Mouse (Mus musculus) lung, postnatal 0 days (tissue): ENCODE measurements around the gene Josd2. TPM values are rescaled to one million over a fixed set of nuclear protein-coding genes. Genes with fewer than 3 reads are reported as not detected.

Experiments
- ATAC-seq: fragments of 200-750 bp; cut with Nextera tagmentation; 2 replicates; pipeline ENCODE4 v1.8.0; 2017; ENCODE audit warnings: moderate library complexity
- DNase-seq: peaks from one replicate; pipeline ENCODE4 v3.0.0-alpha.2; 2016; ENCODE audit warnings: low spot score
- H3K27ac ChIP-seq: fragments of 300-500 bp; sonication (generic); 2 replicates; pipeline ENCODE4 v1.5.1; 2014; ENCODE audit warnings: antibody characterized with exemption, mild to moderate bottlenecking, low read length, mixed read lengths
- H3K27me3 ChIP-seq: fragments of 300-500 bp; sonication (generic); replicated peaks from 2 replicates; pipeline ENCODE4 v1.6.1; 2014; ENCODE audit warnings: low read length, mixed read lengths; ENCODE audit not compliant: insufficient read depth
- H3K36me3 ChIP-seq: fragments of 300-500 bp; sonication (generic); 2 replicates; pipeline ENCODE4 v1.6.1; 2014; ENCODE audit warnings: low read length, mixed read lengths; ENCODE audit not compliant: insufficient read depth
- H3K4me1 ChIP-seq: fragments of 300-500 bp; sonication (generic); 2 replicates; pipeline ENCODE4 v1.6.1; 2014; ENCODE audit warnings: antibody characterized with exemption, low read depth, low read length, mixed read lengths; ENCODE audit not compliant: insufficient read depth
- H3K4me2 ChIP-seq: fragments of 300-500 bp; sonication (generic); replicated peaks from 2 replicates; pipeline ENCODE4 v1.6.1; 2014; ENCODE audit warnings: low read depth, mild to moderate bottlenecking, low read length, moderate library complexity, mixed read lengths
- H3K4me3 ChIP-seq: fragments of 300-500 bp; sonication (generic); 2 replicates; pipeline ENCODE4 v1.5.1; 2014; ENCODE audit warnings: low read depth, low read length
- H3K9ac ChIP-seq: fragments of 300-500 bp; sonication (generic); replicated peaks from 2 replicates; pipeline ENCODE4 v1.6.1; 2014; ENCODE audit warnings: low read depth, mild to moderate bottlenecking
- H3K9me3 ChIP-seq: fragments of 300-500 bp; sonication (generic); 2 replicates; pipeline ENCODE4 v1.6.1; 2016; ENCODE audit warnings: low read length, mixed read lengths
- CTCF ChIP-seq: IDR thresholded peaks from 2 replicates; pipeline ENCODE4 v1.5.1; 2016; ENCODE audit warnings: antibody characterized with exemption, mild to moderate bottlenecking
- EP300 ChIP-seq: IDR thresholded peaks from 2 replicates; pipeline ENCODE4 v1.6.1; 2016; ENCODE audit warnings: antibody characterized with exemption, mild to moderate bottlenecking, control low read depth
- WGBS: fragments of 180-500 bp; shearing (Covaris S2); extraction: QIAGEN DNeasy Blood & Tissue Kit; methylation state at CpG from one replicate; pipeline ENCODE4 v1.1.7; 2014; 5-methylcytosine and 5-hydroxymethylcytosine counted together
- polyA plus RNA-seq: library from polyadenylated mRNA; unstranded; fragments of >200 nt; fragmentation: Nextera tagmentation; extraction: Ambion mirVana; gene quantifications from 2 replicates; pipeline ENCODE4 v1.2.1, GENCODE M21; 2015

The Josd2 gene
- polyA plus RNA-seq, 1 experiment from 2014 or later, result 93.7 TPM

DNA sequence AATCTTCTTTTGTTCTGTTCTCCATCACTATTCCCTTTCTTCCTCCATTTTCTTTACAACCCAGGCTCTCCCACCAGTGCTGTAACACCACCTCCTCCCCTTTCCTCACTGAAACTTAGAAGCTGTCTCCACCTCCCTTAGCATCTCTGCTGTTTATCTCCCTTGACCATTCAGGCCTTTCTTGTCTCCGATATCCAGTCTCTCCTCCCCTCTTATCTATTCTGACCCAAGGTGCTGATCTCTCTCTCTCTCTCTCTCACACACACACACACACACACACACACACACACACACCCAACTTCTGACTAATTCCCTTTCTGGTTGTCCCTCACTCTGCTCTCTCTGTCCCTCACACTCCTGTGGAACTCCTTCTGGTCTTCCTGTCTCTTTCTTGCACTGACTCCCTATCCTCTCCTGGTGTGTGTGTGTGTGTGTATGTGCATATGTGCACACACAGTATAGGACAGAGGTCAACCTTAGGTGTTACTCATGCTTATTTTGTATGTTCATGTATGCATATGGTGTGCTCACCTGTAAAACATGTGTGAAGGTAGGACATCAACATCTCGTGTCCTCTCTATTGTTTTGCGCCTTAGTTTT, 15.2 kb downstream of the Josd2 start:
- TF ChIP-seq CTCF (no peak), EP300 (no peak)
- no peak overlapping the region for H3K27ac ChIP-seq
- no peaks in the 10 kb centered on the region for H3K27me3 ChIP-seq
- H3K36me3 ChIP-seq, result no peaks in the 10 kb centered on the region
- no peak overlapping the region for H3K4me2 ChIP-seq
- no peaks in the 10 kb centered on the region for H3K4me1 ChIP-seq
- no peak overlapping the region for H3K4me3 ChIP-seq
- no peak overlapping the region for H3K9ac ChIP-seq
- DNase-seq (no peak), ATAC-seq (no peak)
- H3K9me3 ChIP-seq, result no peaks in the 10 kb centered on the region
- WGBS, result 55% methylated on average over 3 of the region's 3 CpGs

DNA sequence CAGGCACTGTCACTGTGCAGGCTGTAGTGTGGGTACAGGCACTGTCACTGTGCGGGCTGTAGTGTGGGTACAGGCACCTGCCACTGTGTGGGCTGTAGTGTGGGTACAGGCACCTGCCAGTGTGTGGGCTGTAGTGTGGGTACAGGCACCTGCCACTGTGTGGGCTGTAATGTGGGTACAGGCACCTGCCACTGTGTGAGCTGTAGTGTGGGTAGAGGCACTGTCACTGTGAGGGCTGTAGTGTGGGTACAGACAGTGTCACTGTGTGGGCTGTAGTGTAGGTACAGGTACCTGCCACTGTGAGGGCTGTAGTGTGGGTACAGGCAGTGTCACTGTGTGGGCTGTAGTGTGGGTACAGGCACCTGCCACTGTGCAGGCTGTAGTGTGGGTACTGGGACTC, 16.3 kb downstream of the Josd2 start:
- Histone ChIP-seq H3K36me3 (no peaks in the 10 kb centered on the region; the same call in 1 of the 2 replicates), H3K4me3 (no peak overlapping the region), H3K9me3 (no peaks in the 10 kb centered on the region), H3K4me2 (no peak overlapping the region), H3K9ac (no peak overlapping the region), H3K4me1 (no peaks in the 10 kb centered on the region), H3K27ac (no peak overlapping the region), H3K27me3 (no peaks in the 10 kb centered on the region)
- DNase-seq, result no peak
- no peak for ATAC-seq
- WGBS, result 90% methylated on average over 1 of the region's 1 CpGs
- TF ChIP-seq EP300 (no peak), CTCF (no peak)

DNA sequence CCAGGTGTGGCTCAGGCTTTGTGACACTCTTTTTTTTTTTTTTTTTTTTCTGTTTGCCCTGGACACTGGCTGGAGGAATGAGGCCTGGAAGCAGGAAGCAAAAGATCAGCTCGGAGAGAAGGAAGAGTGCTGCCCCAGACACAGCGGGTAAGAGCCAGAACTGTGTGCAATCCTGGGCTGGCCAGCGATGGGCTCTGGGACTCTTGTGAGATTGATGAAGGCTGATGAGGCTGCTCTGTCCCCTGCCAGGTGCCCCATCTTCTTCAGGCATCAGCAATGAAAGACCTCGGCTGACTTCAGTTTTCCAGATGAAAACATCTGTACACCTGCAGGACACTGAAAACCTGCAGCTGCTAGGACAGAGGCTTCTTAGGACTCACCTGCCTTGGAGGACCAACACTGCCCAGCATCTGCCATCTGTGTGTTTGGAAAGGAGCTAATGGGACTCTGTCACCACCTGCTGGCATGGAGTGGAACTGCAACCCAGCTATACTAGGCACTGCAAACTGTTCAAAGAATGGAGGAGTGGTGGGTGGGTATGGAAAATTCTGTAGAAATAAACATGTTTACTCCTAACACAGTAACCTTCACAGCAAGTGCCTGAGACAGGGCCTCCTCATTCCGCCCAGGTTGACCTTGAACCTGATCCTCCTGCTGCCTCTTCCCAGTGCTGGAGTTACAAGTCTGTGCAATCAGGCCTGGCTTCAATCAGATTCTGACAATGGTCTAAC, 17.2 kb downstream of the Josd2 start:
- Histone ChIP-seq H3K4me1 (no peaks in the 10 kb centered on the region), H3K4me3 (no peak overlapping the region), H3K9me3 (no peaks in the 10 kb centered on the region), H3K36me3 (peaks cover under 1% of the 10 kb centered on the region; the same call in 1 of the 2 replicates), H3K4me2 (no peak overlapping the region), H3K27ac (no peak overlapping the region), H3K9ac (no peak overlapping the region), H3K27me3 (no peaks in the 10 kb centered on the region)
- peak; percentile 68 for ATAC-seq
- peak; percentile 77 for DNase-seq
- 32% methylated on average over 5 of the region's 5 CpGs for WGBS
- TF ChIP-seq CTCF, result peak; percentile 99
- no peak for TF ChIP-seq EP300

DNA sequence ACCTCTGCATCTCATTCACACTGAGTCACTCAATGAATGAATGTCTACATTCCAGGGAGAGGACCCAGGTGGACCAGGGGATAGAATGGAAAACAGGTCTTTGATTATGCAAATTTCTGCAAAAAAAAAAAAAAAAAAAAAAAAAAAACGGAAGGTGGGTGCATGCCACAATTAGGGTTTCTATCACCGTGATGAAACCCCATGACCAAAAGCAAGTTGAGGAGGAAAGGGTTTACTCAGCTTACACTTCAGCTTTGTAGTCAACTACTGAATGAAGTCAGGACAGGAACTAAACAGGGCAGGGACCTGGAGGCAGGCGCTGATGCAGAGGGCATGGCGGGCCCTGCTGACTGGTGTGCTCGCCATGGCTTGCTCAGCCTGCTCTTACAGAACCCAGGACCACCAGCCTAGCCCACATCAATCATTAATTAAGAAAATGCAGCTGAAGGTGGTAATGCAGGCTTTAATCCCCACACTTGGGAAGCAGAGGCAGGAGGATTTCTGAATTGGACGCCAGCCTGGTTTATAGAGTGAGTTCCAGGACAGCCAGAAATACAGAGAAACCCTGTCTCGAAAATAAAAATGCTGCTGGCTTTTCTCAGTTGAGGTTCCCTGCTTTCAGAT, 17.9 kb downstream of the Josd2 start:
- Histone ChIP-seq H3K4me1 (no peaks in the 10 kb centered on the region), H3K4me2 (no peak overlapping the region), H3K36me3 (peaks cover 5% of the 10 kb centered on the region; the same call in 1 of the 2 replicates), H3K4me3 (no peak overlapping the region), H3K9ac (no peak overlapping the region), H3K27me3 (no peaks in the 10 kb centered on the region), H3K9me3 (no peaks in the 10 kb centered on the region), H3K27ac (no peak overlapping the region)
- WGBS, result 73% methylated on average over 6 of the region's 7 CpGs
- ATAC-seq, result no peak
- no peak for DNase-seq
- no peak for TF ChIP-seq CTCF
- no peak for TF ChIP-seq EP300

DNA sequence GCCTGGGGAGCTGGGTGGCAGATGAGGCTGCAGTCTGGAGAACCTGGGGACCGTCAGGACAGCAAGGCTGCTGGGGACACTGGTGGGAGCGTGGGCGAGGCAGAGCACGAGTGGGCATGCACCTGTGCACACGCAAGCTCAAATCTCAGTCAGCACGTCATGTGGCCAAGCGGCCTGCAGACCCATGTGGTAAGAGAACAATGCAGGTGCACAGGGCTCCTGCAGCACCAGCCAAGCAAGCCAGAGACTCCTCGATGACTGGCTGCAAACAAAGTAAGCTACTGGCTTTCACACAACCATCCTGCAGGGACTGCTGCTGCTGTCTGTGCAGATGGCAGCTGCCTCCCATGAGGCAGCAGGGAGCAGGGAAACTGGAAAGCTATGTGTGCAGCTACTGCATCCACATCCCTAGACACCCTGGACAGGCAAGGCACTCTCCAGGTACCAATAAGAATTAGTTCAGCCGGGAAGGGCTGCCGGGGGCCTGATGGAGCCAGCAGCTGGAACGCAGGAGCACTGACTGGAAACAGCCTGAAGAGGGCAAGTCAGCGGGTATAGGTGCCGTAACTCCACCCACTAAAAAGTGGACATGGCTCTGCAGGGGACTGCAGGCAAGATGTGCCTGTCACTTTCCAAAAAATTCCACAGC, 19.3 kb downstream of the Josd2 start:
- ATAC-seq (no peak), DNase-seq (no peak)
- no peak for TF ChIP-seq EP300
- TF ChIP-seq CTCF, result no peak
- no peak overlapping the region for H3K9ac ChIP-seq
- H3K9me3 ChIP-seq, result no peaks in the 10 kb centered on the region
- H3K27ac ChIP-seq, result no peak overlapping the region
- H3K27me3 ChIP-seq, result no peaks in the 10 kb centered on the region
- WGBS, result 59% methylated on average over 13 of the region's 13 CpGs
- no peaks in the 10 kb centered on the region for H3K4me1 ChIP-seq
- no peak overlapping the region for H3K4me2 ChIP-seq
- H3K4me3 ChIP-seq, result no peak overlapping the region
- H3K36me3 ChIP-seq, result peaks cover 11% of the 10 kb centered on the region; the same call in 1 of the 2 replicates

DNA sequence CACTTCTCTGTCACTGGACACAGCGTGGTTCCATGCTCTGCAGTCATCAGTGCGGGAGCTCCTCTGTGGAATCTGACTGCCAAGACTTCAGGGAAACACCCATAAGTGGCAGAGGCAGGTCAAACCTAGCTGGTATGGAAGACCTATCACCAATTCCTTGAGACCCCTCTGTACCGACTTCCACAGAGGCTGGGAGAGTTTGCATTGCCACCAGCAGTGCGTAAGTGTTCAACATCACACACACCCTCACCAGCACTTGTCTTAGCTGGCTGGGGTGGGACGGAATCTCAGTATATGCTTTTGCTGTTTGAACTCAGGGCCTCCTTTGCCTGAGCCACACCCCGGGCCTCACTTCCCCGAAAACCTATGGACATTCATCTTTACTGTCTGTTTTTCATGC, 20.2 kb downstream of the Josd2 start:
- no peak for DNase-seq
- no peak for ATAC-seq
- Histone ChIP-seq H3K27me3 (no peaks in the 10 kb centered on the region), H3K4me1 (no peaks in the 10 kb centered on the region), H3K4me3 (no peak overlapping the region), H3K36me3 (peaks cover 11% of the 10 kb centered on the region; the same call in 1 of the 2 replicates), H3K27ac (no peak overlapping the region), H3K4me2 (no peak overlapping the region), H3K9ac (no peak overlapping the region), H3K9me3 (no peaks in the 10 kb centered on the region)
- TF ChIP-seq EP300 (no peak), CTCF (no peak)
- 84% methylated on average over 7 of the region's 7 CpGs for WGBS
